ENCODE assay signal across 18 mouse cellular contexts in genomic region chr17:74754369-74755118, GRCm38 (mm10).
"Had no signal": no experiment of that assay in that cellular context is flagged by ENCODE, and none has a peak within 500 bp of the region (broad histone marks: within the 10 kb centered on the region; RNA-seq: fewer than 3 reads in every experiment).

No protein-coding gene starts in this region.

- DNase-seq: kidney, adult 2 months; kidney, postnatal 25 days; layer of hippocampus, postnatal 36 days; left cerebral cortex, postnatal 4 days; liver, postnatal 0 days; retina, postnatal 1 day; right cerebral cortex, postnatal 25 days; spleen, adult 18-20 months had no signal

- ATAC-seq: liver, postnatal 0 days; midbrain, embryonic 15.5 days had no signal

- H3K4me3 ChIP-seq: left cerebral cortex, adult 2 months; limb, embryonic 12.5 days; limb, embryonic 15.5 days; midbrain, embryonic 12.5 days; midbrain, embryonic 15.5 days; neural tube, embryonic 13.5 days; stomach, embryonic 15.5 days had no signal

- H3K27ac ChIP-seq: kidney, postnatal 0 days; left cerebral cortex, adult 2 months; limb, embryonic 12.5 days; limb, embryonic 15.5 days; liver, embryonic 14.5 days; macrophage; midbrain, embryonic 12.5 days; midbrain, embryonic 15.5 days; neural tube, embryonic 13.5 days; stomach, embryonic 15.5 days had no signal
